Mouse (Mus musculus) testis, adult 2 months (tissue): Measurements from ENCODE around the gene Cry1. TPM values are rescaled to one million over a fixed set of nuclear protein-coding genes. Genes with fewer than 3 reads are reported as not detected.

Source experiments
- H3K27ac ChIP-seq: fragments of 200-500 bp; 2 replicates; pipeline ENCODE4 v1.5.1; 2012; ENCODE audit warnings: low read depth, low read length; ENCODE audit not compliant: control insufficient read depth, insufficient read depth
- H3K27me3 ChIP-seq: fragments of 200-500 bp; 2 replicates; pipeline ENCODE4 v1.6.1; 2012; ENCODE audit warnings: mild to moderate bottlenecking, low read length, moderate library complexity; ENCODE audit not compliant: control insufficient read depth, insufficient read depth
- H3K36me3 ChIP-seq: fragments of 200-500 bp; 2 replicates; pipeline ENCODE4 v1.6.1; 2012; ENCODE audit warnings: mild to moderate bottlenecking, low read length; ENCODE audit not compliant: control insufficient read depth, insufficient read depth
- H3K4me1 ChIP-seq: fragments of 200-500 bp; 2 replicates; pipeline ENCODE4 v1.6.1; 2012; ENCODE audit warnings: low read length; ENCODE audit not compliant: control insufficient read depth, insufficient read depth
- H3K4me3 ChIP-seq: fragments of 200-500 bp; 2 replicates; pipeline ENCODE4 v1.5.1; 2012; ENCODE audit warnings: low read depth, mild to moderate bottlenecking, low read length, moderate library complexity, mixed read lengths; ENCODE audit not compliant: control insufficient read depth
- CTCF ChIP-seq: fragments of 200-500 bp; IDR thresholded peaks from 2 replicates; pipeline ENCODE4 v1.5.1; 2012; ENCODE audit warnings: low read depth, mild to moderate bottlenecking, inconsistent platforms, low read length, moderate library complexity; ENCODE audit not compliant: control insufficient read depth, insufficient read depth, insufficient replicate concordance
- POLR2A ChIP-seq: fragments of 200-500 bp; IDR thresholded peaks from 2 replicates; pipeline ENCODE4 v1.6.1; 2012; ENCODE audit warnings: low read depth, mild to moderate bottlenecking, inconsistent platforms, low read length, moderate library complexity; ENCODE audit not compliant: control insufficient read depth
- polyA plus RNA-seq: library from polyadenylated mRNA; depleted of rRNA; stranded (reverse); fragments of >200 nt; gene quantifications from 2 replicates; pipeline ENCODE4 v1.2.3, GENCODE M21; 2012

Cry1 gene
- polyA plus RNA-seq, 1 experiment: 18.3 TPM

- no peaks in the 10 kb centered on the region for H3K36me3 ChIP-seq
- H3K4me3 ChIP-seq: peak overlapping the region; percentile 94
- H3K27me3 ChIP-seq: no peaks in the 10 kb centered on the region
- peak overlapping the region; percentile 51 for H3K27ac ChIP-seq
- TF ChIP-seq POLR2A (no peak), CTCF (no peak)
- peaks cover 6% of the 10 kb centered on the region for H3K4me1 ChIP-seq
These were observed 1.0 kb upstream of the Cry1 start for GRCm38 (mm10) chr10:85185639-85186498.

GRCm38 (mm10) chr10:85184201-85184963 is 482 bp downstream of the Cry1 start:
- no peaks in the 10 kb centered on the region for H3K36me3 ChIP-seq
- TF ChIP-seq POLR2A: no peak
- TF ChIP-seq CTCF: no peak
- H3K4me1 ChIP-seq: peaks cover 6% of the 10 kb centered on the region
- no peaks in the 10 kb centered on the region for H3K27me3 ChIP-seq
- H3K27ac ChIP-seq: peak overlapping the region; percentile 95
- H3K4me3 ChIP-seq: peak overlapping the region; percentile 94

GRCm38 (mm10) chr10:85183619-85184018 is 1.2 kb downstream of the Cry1 start:
- no peak for TF ChIP-seq POLR2A
- TF ChIP-seq CTCF: no peak
- no peaks in the 10 kb centered on the region for H3K36me3 ChIP-seq

GRCm38 (mm10) chr10:85182766-85183165 is 2.1 kb downstream of the Cry1 start:
- Histone ChIP-seq H3K4me1 (peaks cover 6% of the 10 kb centered on the region), H3K4me3 (peak overlapping the region; percentile 94; the same call in 1 of the 2 replicates), H3K27ac (no peak overlapping the region), H3K36me3 (no peaks in the 10 kb centered on the region), H3K27me3 (no peaks in the 10 kb centered on the region)
- TF ChIP-seq CTCF (no peak), POLR2A (no peak)

More at GRCm38 (mm10) chr10:85183619-85184018, 1.2 kb downstream of the Cry1 start:
- Histone ChIP-seq H3K4me3 (peak overlapping the region; percentile 94), H3K27me3 (no peaks in the 10 kb centered on the region), H3K27ac (peak overlapping the region; percentile 34; the same call in 1 of the 2 replicates), H3K4me1 (peaks cover 6% of the 10 kb centered on the region)

- no peak overlapping the region for H3K4me3 ChIP-seq
- TF ChIP-seq CTCF (no peak), POLR2A (no peak)
- no peak overlapping the region for H3K27ac ChIP-seq
- no peaks in the 10 kb centered on the region for H3K4me1 ChIP-seq
- H3K36me3 ChIP-seq: no peaks in the 10 kb centered on the region
- H3K27me3 ChIP-seq: no peaks in the 10 kb centered on the region
These were observed 8.2 kb downstream of the Cry1 start for GRCm38 (mm10) chr10:85176640-85177039.

- H3K27ac ChIP-seq: no peak overlapping the region
- no peaks in the 10 kb centered on the region for H3K36me3 ChIP-seq
- no peaks in the 10 kb centered on the region; the same call in 1 of the 2 replicates for H3K4me1 ChIP-seq
- H3K27me3 ChIP-seq: no peaks in the 10 kb centered on the region
- H3K4me3 ChIP-seq: no peak overlapping the region
- no peak for TF ChIP-seq POLR2A
- no peak for TF ChIP-seq CTCF
These were observed 19.6 kb downstream of the Cry1 start for GRCm38 (mm10) chr10:85165306-85165705.

GRCm38 (mm10) chr10:85164791-85165190 is 20.1 kb downstream of the Cry1 start:
- Histone ChIP-seq H3K27me3 (no peaks in the 10 kb centered on the region), H3K27ac (no peak overlapping the region), H3K4me3 (no peak overlapping the region), H3K36me3 (no peaks in the 10 kb centered on the region), H3K4me1 (no peaks in the 10 kb centered on the region; the same call in 1 of the 2 replicates)
- TF ChIP-seq CTCF (no peak), POLR2A (no peak)
